In genomic region chr5:29568848-29569377, GRCm38 (mm10) we compare ENCODE assay signal across 8 mouse cellular contexts. TPM values are rescaled to one million over a fixed set of nuclear protein-coding genes. Genes with fewer than 3 reads are reported as not detected.
DNase-seq lines count a peak whose midpoint lies in the region; ATAC-seq lines count a peak whose summit lies in the region.

Gene Ube3c, plus strand, starts transcription at chr5:29569242.

- H3K4me2 ChIP-seq in forebrain, embryonic 14.5 days (ENCODE audit: low read length): peak within 1 kb of the TSS; percentile 97
- peak within 1 kb of the TSS; percentile 86 for H3K4me2 ChIP-seq in neural tube, embryonic 15.5 days

- peaks cover 12% of the 10 kb centered on the region for H3K4me1 ChIP-seq in forebrain, embryonic 14.5 days (ENCODE audit: control insufficient read depth, insufficient read depth, low read length)
- H3K4me1 ChIP-seq in neural tube, embryonic 15.5 days: peaks cover 29% of the 10 kb centered on the region

- H3K9ac ChIP-seq in forebrain, embryonic 14.5 days (ENCODE audit: low read length): peak within 1 kb of the TSS; percentile 80
- H3K9ac ChIP-seq in neural tube, embryonic 15.5 days (replicated peaks): peak within 1 kb of the TSS; percentile 59

- peak; percentile 96 for DNase-seq in ES-CJ7 (ENCODE audit: low read depth, low spot score)
- DNase-seq in cerebellum, adult 11 months: peak; percentile 99
- peak; percentile 99 for DNase-seq in forebrain, embryonic 14.5 days (ENCODE audit: low spot score)
- DNase-seq in heart, postnatal 14 days: peak; percentile 98
- DNase-seq in layer of hippocampus, adult 11-12 months (ENCODE audit: low spot score): peak; percentile 98
- DNase-seq in lung, adult 18-20 months: peak; percentile 98
- peak; percentile 98 for DNase-seq in testis, postnatal 14 days (ENCODE audit: low spot score)

- peak within 1 kb of the TSS; percentile 87 for H3K4me3 ChIP-seq in forebrain, embryonic 14.5 days (ENCODE audit: low read depth, low read length)
- H3K4me3 ChIP-seq in neural tube, embryonic 15.5 days (replicated peaks): peak within 1 kb of the TSS; percentile 55

- no peaks in the 10 kb centered on the region for H3K9me3 ChIP-seq in forebrain, embryonic 14.5 days (replicated peaks; ENCODE audit: control insufficient read depth, low read length)
- H3K9me3 ChIP-seq in neural tube, embryonic 15.5 days (replicated peaks): no peaks in the 10 kb centered on the region

- intact Hi-C loops in heart, postnatal 14 days (cut with DNase I): loop anchor here (5.0 kb wide), 1 partner anchor 168 kb away; the partner anchor contains the start of genes Dnajb6 and Gm5129

- ATAC-seq in forebrain, embryonic 14.5 days: peak; percentile 97
- peak; percentile 98 for ATAC-seq in neural tube, embryonic 15.5 days (ENCODE audit: low FRiP score)

- peak within 1 kb of the TSS; percentile 95 for H3K27ac ChIP-seq in forebrain, embryonic 14.5 days (ENCODE audit: low read depth, low read length)
- H3K27ac ChIP-seq in neural tube, embryonic 15.5 days (replicated peaks): peak within 1 kb of the TSS; percentile 94

- no peaks in the 10 kb centered on the region for H3K27me3 ChIP-seq in forebrain, embryonic 14.5 days (replicated peaks; ENCODE audit: control insufficient read depth, insufficient read depth, low read length)
- peaks cover 3% of the 10 kb centered on the region; the same call in 1 of the 2 replicates for H3K27me3 ChIP-seq in neural tube, embryonic 15.5 days (replicated peaks)

- WGBS in forebrain, embryonic 14.5 days: under 1% methylated on average over 72 of the region's 72 CpGs
- under 1% methylated on average over 58 of the region's 72 CpGs for WGBS in neural tube, embryonic 15.5 days

- H3K36me3 ChIP-seq in forebrain, embryonic 14.5 days (ENCODE audit: control insufficient read depth, insufficient read depth, low read length): peaks cover 5% of the 10 kb centered on the region; the same call in 1 of the 2 replicates
- H3K36me3 ChIP-seq in neural tube, embryonic 15.5 days: 0 out of 2 replicates have a peak, but pooled peaks cover 2% of the 10 kb centered on the region

RNA-seq across cellular contexts. Expression of gene Ube3c, which starts in this region (rescaled TPM):
- 20.4 and 24.9 TPM in 2 replicates for polyA plus RNA-seq in forebrain, embryonic 14.5 days (2014; fragmentation: Nextera tagmentation; extraction: Ambion mirVana)
- total RNA-seq in heart, postnatal 14 days (2021): 10 to 100 TPM; 37.5 to 41.4 TPM
- polyA plus RNA-seq in neural tube, embryonic 15.5 days (2015; fragmentation: Nextera tagmentation; extraction: Ambion mirVana): 32.5 and 36.9 TPM in 2 replicates

Comparison
In these comparisons a context has a peak if more than half of its experiments do, and no peak if none do; other contexts are left out.
1. Peak in every context shown above with its lines: DNase-seq, ATAC-seq, H3K4me3 ChIP-seq and H3K27ac ChIP-seq.